Mouse (Mus musculus) liver, embryonic 11.5 days (tissue): ENCODE measurements around the gene Ptprd. TPM values are rescaled to one million over a fixed set of nuclear protein-coding genes. Genes with fewer than 3 reads are reported as not detected.

Experiments used
- ATAC-seq: fragments of 200-750 bp; cut with Nextera tagmentation; replicated peaks from 2 replicates; pipeline ENCODE4 v1.8.0; 2017; ENCODE audit warnings: moderate number of reproducible peaks, mild to moderate bottlenecking, moderate TSS enrichment, moderate library complexity; ENCODE audit not compliant: low FRiP score
- DNase-seq: peaks from one replicate; pipeline ENCODE4 v3.0.0-alpha.2; 2017; ENCODE audit warnings: low spot score
- H3K27ac ChIP-seq: fragments of 300-500 bp; sonication (generic); 2 replicates; pipeline ENCODE4 v1.5.1; 2014; ENCODE audit warnings: mild to moderate bottlenecking, low read depth, low read length, control low read depth
- H3K27me3 ChIP-seq: fragments of 300-500 bp; sonication (generic); replicated peaks from 2 replicates; pipeline ENCODE4 v1.6.1; 2014; ENCODE audit warnings: low read length, mixed read lengths; ENCODE audit not compliant: control insufficient read depth, insufficient read depth
- H3K36me3 ChIP-seq: fragments of 300-500 bp; sonication (generic); 2 replicates; pipeline ENCODE4 v1.6.1; 2014; ENCODE audit warnings: mild to moderate bottlenecking, low read length, moderate library complexity, mixed read lengths; ENCODE audit not compliant: control insufficient read depth, insufficient read depth
- H3K4me1 ChIP-seq: fragments of 300-500 bp; sonication (generic); replicated peaks from 2 replicates; pipeline ENCODE4 v1.6.1; 2014; ENCODE audit warnings: low read length, mixed read lengths; ENCODE audit not compliant: control insufficient read depth, insufficient read depth
- H3K4me2 ChIP-seq: fragments of 300-500 bp; sonication (generic); 2 replicates; pipeline ENCODE4 v1.6.1; 2014; ENCODE audit warnings: mild to moderate bottlenecking, control low read depth, moderate library complexity
- H3K4me3 ChIP-seq: fragments of 300-500 bp; sonication (generic); 2 replicates; pipeline ENCODE4 v1.5.1; 2014; ENCODE audit warnings: low read depth, low read length, control low read depth
- H3K9ac ChIP-seq: fragments of 300-500 bp; sonication (generic); 2 replicates; pipeline ENCODE4 v1.6.1; 2014; ENCODE audit warnings: low read depth, low read length, control low read depth
- H3K9me3 ChIP-seq: fragments of 300-500 bp; sonication (generic); 2 replicates; pipeline ENCODE4 v1.6.1; 2016; ENCODE audit warnings: low read length, inconsistent platforms, mixed read lengths; ENCODE audit not compliant: control insufficient read depth
- WGBS: fragments of 180-500 bp; shearing (Covaris S2); extraction: QIAGEN DNeasy Blood & Tissue Kit; methylation state at CpG from one replicate; pipeline ENCODE4 v1.1.7; 2014; 5-methylcytosine and 5-hydroxymethylcytosine counted together
- polyA plus RNA-seq: library from polyadenylated mRNA; unstranded; fragments of >200 nt; fragmentation: Nextera tagmentation; extraction: Ambion mirVana; gene quantifications from 2 replicates; pipeline ENCODE4 v1.2.1, GENCODE M21; 2014

Ptprd gene
- polyA plus RNA-seq, 1 experiment from 2014 or later = 8.4 TPM

DNA sequence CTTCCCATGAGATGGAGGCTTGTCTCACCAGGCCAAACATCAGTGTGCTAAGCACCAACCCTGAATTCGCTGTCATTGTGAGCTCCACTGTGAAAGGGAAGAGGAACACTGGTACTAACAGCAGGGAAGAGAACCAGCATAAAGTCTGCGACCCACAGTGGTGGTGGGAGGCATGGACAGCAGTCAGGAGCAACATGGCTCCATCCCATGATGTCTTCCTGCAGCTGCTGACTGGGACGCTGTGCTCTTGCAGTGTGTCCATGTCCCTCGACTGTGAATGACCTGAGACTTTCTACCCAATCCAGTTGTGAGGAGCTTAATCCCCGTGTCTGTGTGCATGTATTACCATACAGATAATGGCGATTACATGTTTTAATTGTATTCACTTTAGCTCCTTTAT is 1967.4 kb downstream of the Ptprd start:
- Histone ChIP-seq H3K36me3 (no peaks in the 10 kb centered on the region), H3K4me3 (no peak overlapping the region), H3K4me2 (no peak overlapping the region), H3K9me3 (no peaks in the 10 kb centered on the region), H3K27me3 (no peaks in the 10 kb centered on the region), H3K27ac (no peak overlapping the region), H3K9ac (no peak overlapping the region), H3K4me1 (no peaks in the 10 kb centered on the region)
- no peak for ATAC-seq
- 78% methylated on average over 6 of the region's 6 CpGs for WGBS
- no peak for DNase-seq

DNA sequence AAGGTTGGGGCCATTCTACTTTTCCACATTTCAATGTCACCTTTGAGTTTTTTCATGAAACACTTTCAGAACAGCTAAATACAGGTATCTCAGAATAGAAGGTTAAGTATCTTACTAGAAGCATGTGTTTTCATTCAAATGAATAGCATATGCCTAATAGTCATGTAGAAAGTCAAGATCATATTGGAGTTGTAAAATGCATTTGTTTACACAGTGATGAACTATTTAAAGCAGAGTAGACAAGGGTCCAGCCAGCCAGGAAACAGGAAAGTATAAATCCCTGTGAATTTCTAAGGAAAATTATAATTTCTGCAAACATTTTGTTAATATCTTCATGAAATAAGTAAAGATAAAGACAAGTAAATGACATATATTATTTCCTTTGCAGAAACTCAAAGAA is 1970.2 kb downstream of the Ptprd start:
- H3K27ac ChIP-seq = no peak overlapping the region
- DNase-seq (no peak), ATAC-seq (no peak)
- no peaks in the 10 kb centered on the region for H3K4me1 ChIP-seq
- H3K9me3 ChIP-seq = no peaks in the 10 kb centered on the region
- H3K4me2 ChIP-seq = no peak overlapping the region
- no peaks in the 10 kb centered on the region for H3K36me3 ChIP-seq
- no peak overlapping the region for H3K9ac ChIP-seq
- H3K27me3 ChIP-seq = no peaks in the 10 kb centered on the region
- H3K4me3 ChIP-seq = no peak overlapping the region

DNA sequence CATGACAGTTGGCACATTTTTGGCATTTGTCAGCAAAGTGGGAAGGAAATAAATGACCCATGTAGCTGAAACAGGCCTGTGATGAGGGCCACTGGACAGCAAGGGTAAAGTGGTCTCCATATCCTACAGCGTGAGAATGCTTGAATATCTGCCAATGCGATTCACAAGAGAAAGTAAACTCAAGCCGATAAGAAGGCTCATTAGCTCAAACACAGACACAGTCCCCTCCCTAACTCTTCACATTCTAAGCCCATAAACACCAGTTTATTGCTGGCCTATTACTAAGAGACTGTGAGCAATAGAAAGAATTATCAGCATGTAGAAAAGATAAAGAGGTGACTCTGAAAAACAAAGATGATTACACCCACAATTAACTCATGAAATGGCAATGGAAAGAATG is 1970.6 kb downstream of the Ptprd start:
- WGBS = 67% methylated on average over 3 of the region's 3 CpGs

DNA sequence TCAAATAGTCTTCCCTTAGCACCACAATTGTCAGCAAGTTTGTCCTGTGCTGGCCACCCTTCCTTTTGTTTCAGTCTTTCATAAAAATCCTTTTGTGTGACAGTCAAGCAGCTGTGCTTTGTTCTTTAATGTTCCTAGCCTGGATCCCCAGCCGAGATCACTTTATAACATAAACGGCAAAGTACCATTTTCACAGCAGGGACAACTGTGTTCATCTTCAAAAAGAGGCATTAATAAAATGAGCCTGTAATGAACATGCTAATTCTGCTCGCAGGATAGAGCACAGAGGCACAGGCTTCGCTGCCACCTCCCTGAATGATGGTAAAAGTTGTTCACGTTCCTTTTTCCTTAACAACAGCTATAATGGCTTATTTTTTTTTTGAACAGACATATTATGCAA is 1972.7 kb downstream of the Ptprd start:
- Histone ChIP-seq H3K27ac (no peak overlapping the region), H3K4me2 (no peak overlapping the region), H3K27me3 (no peaks in the 10 kb centered on the region), H3K4me3 (no peak overlapping the region), H3K9ac (no peak overlapping the region), H3K9me3 (no peaks in the 10 kb centered on the region), H3K4me1 (no peaks in the 10 kb centered on the region), H3K36me3 (no peaks in the 10 kb centered on the region)
- ATAC-seq (no peak), DNase-seq (no peak)
- 78% methylated on average over 5 of the region's 5 CpGs for WGBS

More for the DNA sequence above, 1970.6 kb downstream of the Ptprd start:
- DNase-seq = no peak
- no peaks in the 10 kb centered on the region for H3K36me3 ChIP-seq
- H3K27ac ChIP-seq = no peak overlapping the region
- H3K4me1 ChIP-seq = no peaks in the 10 kb centered on the region
- no peaks in the 10 kb centered on the region for H3K9me3 ChIP-seq
- no peak overlapping the region for H3K4me2 ChIP-seq
- no peak overlapping the region for H3K4me3 ChIP-seq
- no peaks in the 10 kb centered on the region for H3K27me3 ChIP-seq
- H3K9ac ChIP-seq = no peak overlapping the region
- no peak for ATAC-seq

DNA sequence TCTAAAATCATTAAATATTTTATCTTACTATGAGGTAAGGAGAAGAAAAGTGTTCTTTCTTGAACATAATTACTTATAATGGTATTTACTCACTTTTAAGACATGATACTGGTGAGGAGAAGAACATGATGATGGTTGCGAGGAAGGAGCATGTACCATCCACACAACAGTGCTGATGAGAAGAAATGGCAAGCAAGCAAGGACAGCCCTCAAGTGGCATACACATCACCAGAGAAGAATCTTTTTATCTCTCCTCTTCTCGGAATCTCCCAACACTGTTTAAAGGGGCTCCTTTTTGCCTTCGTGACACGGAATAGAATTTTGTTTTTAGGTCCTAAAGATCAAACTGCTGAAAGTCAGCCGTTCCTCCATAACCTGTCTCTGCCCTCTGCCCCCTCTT is 1973.2 kb downstream of the Ptprd start:
- Histone ChIP-seq H3K9me3 (no peaks in the 10 kb centered on the region), H3K27me3 (no peaks in the 10 kb centered on the region), H3K4me2 (no peak overlapping the region), H3K36me3 (no peaks in the 10 kb centered on the region), H3K4me1 (no peaks in the 10 kb centered on the region), H3K9ac (no peak overlapping the region), H3K4me3 (no peak overlapping the region), H3K27ac (no peak overlapping the region)
- WGBS = 87% methylated on average over 5 of the region's 5 CpGs
- DNase-seq (no peak), ATAC-seq (no peak)

DNA sequence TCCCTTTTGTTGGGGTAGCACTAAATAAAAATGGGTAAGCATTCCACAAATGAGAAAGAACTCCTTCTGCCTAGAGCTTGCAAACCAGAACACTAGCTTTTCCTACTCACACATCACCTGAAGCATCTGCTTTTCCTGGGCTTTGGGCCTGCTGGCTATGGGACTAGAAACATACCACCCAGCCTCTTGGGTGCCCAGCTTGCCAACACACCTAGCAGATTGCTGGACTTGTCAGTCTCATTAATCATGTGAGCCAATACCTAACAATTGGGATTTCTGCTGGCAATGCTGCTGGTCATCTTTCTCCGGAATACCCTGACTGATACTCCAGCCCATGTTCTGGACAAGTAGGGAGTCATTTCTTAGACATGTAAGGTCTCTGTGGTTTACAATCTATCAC is 1973.9 kb downstream of the Ptprd start:
- DNase-seq (no peak), ATAC-seq (no peak)
- no peaks in the 10 kb centered on the region for H3K9me3 ChIP-seq
- no peak overlapping the region for H3K4me2 ChIP-seq
- no peaks in the 10 kb centered on the region for H3K36me3 ChIP-seq
- WGBS = 84% methylated on average over 1 of the region's 1 CpGs
- no peak overlapping the region for H3K27ac ChIP-seq
- no peaks in the 10 kb centered on the region for H3K4me1 ChIP-seq
- no peak overlapping the region for H3K9ac ChIP-seq
- no peaks in the 10 kb centered on the region for H3K27me3 ChIP-seq
- H3K4me3 ChIP-seq = no peak overlapping the region

DNA sequence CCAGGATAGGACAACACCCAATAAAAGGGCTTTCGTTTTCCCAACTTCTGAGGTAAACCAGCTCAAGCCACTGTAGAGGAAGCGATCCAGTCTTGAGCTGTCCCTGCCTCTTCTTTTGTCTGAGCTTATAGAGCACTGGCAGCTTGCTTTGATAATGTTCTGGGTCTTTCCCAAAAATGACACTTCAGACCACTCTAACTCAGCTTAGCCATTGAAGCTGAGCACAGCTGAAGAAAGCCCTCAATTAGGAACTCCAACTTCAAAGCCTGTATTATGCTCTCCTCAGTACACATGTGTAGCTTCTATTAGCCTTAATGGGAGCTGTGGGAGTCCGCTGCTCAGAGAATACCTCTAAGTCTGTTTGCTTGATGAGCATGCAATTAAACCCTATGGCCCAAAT is 1988.0 kb downstream of the Ptprd start:
- no peaks in the 10 kb centered on the region for H3K27me3 ChIP-seq
- no peak overlapping the region for H3K4me2 ChIP-seq
- no peaks in the 10 kb centered on the region for H3K36me3 ChIP-seq
- ATAC-seq = no peak
- H3K4me3 ChIP-seq = no peak overlapping the region
- H3K9me3 ChIP-seq = no peaks in the 10 kb centered on the region
- H3K9ac ChIP-seq = no peak overlapping the region
- H3K4me1 ChIP-seq = no peaks in the 10 kb centered on the region
- no peak for DNase-seq
- 82% methylated on average over 3 of the region's 3 CpGs for WGBS
- no peak overlapping the region for H3K27ac ChIP-seq

DNA sequence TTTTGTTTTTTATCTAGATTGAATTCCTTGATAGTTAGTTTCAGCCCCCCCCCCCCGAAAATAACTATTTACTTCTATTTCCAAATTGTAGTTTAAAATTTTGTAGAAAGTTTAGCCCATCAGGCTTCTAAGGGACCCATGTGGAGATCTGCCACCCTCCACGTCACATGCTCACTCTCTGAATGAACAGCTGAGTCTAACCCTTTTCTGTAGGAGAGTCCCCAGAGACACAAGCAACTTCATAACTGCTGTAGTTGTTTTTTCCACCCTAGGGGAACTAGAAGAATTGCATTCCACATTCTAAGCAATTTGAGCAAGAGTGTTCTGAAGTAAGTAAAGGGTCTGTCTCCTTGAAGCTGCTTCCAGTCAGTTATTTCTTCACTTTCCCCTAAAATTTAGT is 1989.2 kb downstream of the Ptprd start:
- Histone ChIP-seq H3K27me3 (no peaks in the 10 kb centered on the region), H3K4me1 (no peaks in the 10 kb centered on the region)
- 84% methylated on average over 2 of the region's 2 CpGs for WGBS

DNA sequence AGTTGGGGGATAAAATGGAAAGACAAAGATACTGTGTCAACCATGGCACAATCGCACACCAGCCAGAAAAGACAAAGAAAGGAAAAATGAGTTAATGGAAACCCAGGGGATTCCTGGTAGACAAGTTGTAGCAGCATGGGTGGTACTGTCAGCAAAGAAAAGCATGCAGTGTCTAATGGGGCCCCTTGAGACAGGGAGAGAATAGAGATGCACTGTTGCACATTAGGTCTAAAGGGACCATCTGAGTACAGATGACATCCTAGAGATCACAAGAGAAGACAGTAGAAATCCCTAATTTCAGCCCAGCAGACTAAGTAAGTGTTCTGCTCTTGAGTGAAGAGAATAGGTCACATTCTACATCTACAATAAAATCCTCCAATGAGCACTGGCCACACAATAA is 1993.7 kb downstream of the Ptprd start:
- Histone ChIP-seq H3K36me3 (no peaks in the 10 kb centered on the region), H3K27me3 (no peaks in the 10 kb centered on the region), H3K4me3 (no peak overlapping the region), H3K9ac (no peak overlapping the region), H3K27ac (no peak overlapping the region), H3K4me1 (no peaks in the 10 kb centered on the region), H3K9me3 (no peaks in the 10 kb centered on the region), H3K4me2 (no peak overlapping the region)
- ATAC-seq = no peak
- DNase-seq = no peak
- WGBS = 68% methylated on average over 1 of the region's 1 CpGs

More for the DNA sequence above, 1989.2 kb downstream of the Ptprd start:
- ATAC-seq (no peak), DNase-seq (no peak)
- Histone ChIP-seq H3K27ac (no peak overlapping the region), H3K4me3 (no peak overlapping the region), H3K9me3 (no peaks in the 10 kb centered on the region), H3K36me3 (no peaks in the 10 kb centered on the region), H3K9ac (no peak overlapping the region), H3K4me2 (no peak overlapping the region)
